Mouse (Mus musculus): ENCODE results near the gene Il10.

DNA sequence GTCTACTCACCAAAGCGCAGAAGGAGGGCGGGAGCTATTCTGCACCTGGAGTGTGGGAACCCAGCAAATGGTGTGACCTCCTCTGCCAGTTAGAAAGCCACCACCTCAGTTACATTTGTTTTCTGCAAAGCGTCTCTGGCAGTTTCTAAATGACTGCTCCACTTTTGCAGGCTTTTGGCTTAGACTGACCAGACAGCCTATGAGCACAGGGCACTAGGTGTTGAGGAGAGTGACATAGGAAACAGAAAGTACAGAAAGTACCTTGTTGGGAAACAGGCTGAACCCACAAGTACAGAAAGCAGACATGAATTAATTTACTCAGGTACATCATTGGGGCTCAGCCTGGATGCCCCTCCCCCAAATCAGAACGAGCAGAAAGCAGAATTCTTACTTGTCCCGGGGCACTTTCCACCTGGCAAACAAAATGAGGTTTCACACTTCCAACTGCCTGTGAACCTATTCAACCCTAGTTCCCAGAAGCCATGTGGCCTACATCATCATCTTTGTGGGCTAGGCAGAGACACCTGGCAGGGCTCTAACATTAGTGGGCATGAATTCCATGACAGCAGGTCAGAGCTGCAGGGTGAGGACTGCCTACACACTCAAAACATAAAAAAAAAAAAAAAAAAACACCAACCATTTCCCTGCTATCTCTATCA is 3.1 kb downstream of the Il10 start:
- TF ChIP-seq CTCF (IDR thresholded peaks at IDR 0.05; ENCODE audit: low read depth) (no peak), EP300 (IDR thresholded peaks at IDR 0.05; ENCODE audit: low read depth) (no peak)
